Mouse (Mus musculus) embryonic facial prominence, embryonic 12.5 days (tissue): ENCODE measurements around the gene Vsig8. TPM values are rescaled to one million over a fixed set of nuclear protein-coding genes. Genes with fewer than 3 reads are reported as not detected.

Source experiments
- ATAC-seq: fragments of 200-750 bp; cut with Nextera tagmentation; 2 replicates; pipeline ENCODE4 v1.8.0; 2017; ENCODE audit not compliant: insufficient number of reproducible peaks, insufficient read depth, low FRiP score, low TSS enrichment
- H3K27ac ChIP-seq: fragments of 300-500 bp; sonication (generic); 2 replicates; pipeline ENCODE4 v1.5.1; 2016; ENCODE audit warnings: mild to moderate bottlenecking
- H3K27me3 ChIP-seq: fragments of 300-500 bp; sonication (generic); 2 replicates; pipeline ENCODE4 v1.6.1; 2016; ENCODE audit warnings: mild to moderate bottlenecking, moderate library complexity
- H3K36me3 ChIP-seq: fragments of 300-500 bp; sonication (generic); 2 replicates; pipeline ENCODE4 v1.6.1; 2016; ENCODE audit warnings: mild to moderate bottlenecking
- H3K4me1 ChIP-seq: fragments of 300-500 bp; sonication (generic); 2 replicates; pipeline ENCODE4 v1.6.1; 2016
- H3K4me2 ChIP-seq: fragments of 300-500 bp; sonication (generic); replicated peaks from 2 replicates; pipeline ENCODE4 v1.6.1; 2016; ENCODE audit warnings: mild to moderate bottlenecking, moderate library complexity
- H3K4me3 ChIP-seq: fragments of 300-500 bp; sonication (generic); 2 replicates; pipeline ENCODE4 v1.5.1; 2016; ENCODE audit warnings: mild to moderate bottlenecking
- H3K9ac ChIP-seq: fragments of 300-500 bp; sonication (generic); 2 replicates; pipeline ENCODE4 v1.6.1; 2016; ENCODE audit warnings: mild to moderate bottlenecking, moderate library complexity
- H3K9me3 ChIP-seq: fragments of 300-500 bp; sonication (generic); 2 replicates; pipeline ENCODE4 v1.6.1; 2016; ENCODE audit warnings: mild to moderate bottlenecking, moderate library complexity
- WGBS: fragments of 180-500 bp; shearing (Covaris S2); methylation state at CpG from one replicate; pipeline ENCODE4 v1.1.7; 2016; 5-methylcytosine and 5-hydroxymethylcytosine counted together
- polyA plus RNA-seq: library from polyadenylated mRNA; unstranded; fragments of >200 nt; fragmentation: Nextera tagmentation; extraction: Ambion mirVana; gene quantifications from 2 replicates; pipeline ENCODE4 v1.2.1, GENCODE M21; 2016

Gene Vsig8
- polyA plus RNA-seq, 1 experiment from 2014 or later, result not detected

DNA sequence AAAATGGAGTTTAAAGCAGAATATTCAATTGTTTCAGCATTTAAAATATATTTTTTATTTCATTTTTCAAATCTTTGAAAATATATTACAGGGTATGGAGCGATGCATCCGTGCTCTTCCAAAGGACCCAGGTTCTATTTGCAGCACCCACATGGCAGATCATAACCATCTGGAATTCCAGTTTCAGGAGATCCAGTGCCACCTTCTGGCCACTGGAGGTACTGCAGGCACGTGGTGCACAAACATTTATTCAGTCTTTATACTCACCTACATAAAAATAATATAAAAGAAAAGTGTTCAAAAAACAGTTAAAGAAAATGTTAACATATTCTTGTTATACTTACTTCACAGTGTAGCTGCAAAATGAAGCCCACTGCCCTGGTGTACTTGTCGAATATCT lies 37.7 kb upstream of the Vsig8 start:
- no peak overlapping the region for H3K27ac ChIP-seq
- H3K27me3 ChIP-seq, result no peaks in the 10 kb centered on the region
- ATAC-seq, result no peak
- H3K4me1 ChIP-seq, result peaks cover 13% of the 10 kb centered on the region; the same call in 1 of the 2 replicates
- no peak overlapping the region for H3K4me2 ChIP-seq
- H3K9me3 ChIP-seq, result no peaks in the 10 kb centered on the region
- no peak overlapping the region for H3K9ac ChIP-seq
- H3K4me3 ChIP-seq, result no peak overlapping the region
- H3K36me3 ChIP-seq, result no peaks in the 10 kb centered on the region
- 74% methylated on average over 4 of the region's 4 CpGs for WGBS

DNA sequence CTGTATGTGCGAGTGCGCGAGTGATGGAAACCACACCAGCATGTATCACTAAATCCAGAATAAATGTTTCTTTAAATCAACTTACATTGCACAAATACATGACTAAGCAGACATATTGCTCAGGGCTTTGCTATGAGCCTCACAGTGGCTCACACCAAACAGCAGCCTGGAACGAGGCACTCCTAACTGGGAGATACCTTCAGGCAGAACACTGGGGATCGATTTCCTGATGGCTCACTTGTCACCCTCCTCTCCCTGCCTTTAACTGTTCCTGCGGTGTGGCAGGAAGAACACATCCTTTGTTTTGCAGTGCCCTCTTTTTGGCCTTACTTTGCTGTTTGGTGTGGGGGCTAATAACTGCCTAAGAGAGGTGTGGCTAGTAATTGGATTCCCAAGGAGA lies 36.1 kb upstream of the Vsig8 start:
- H3K9ac ChIP-seq, result no peak overlapping the region
- no peaks in the 10 kb centered on the region for H3K9me3 ChIP-seq
- H3K27me3 ChIP-seq, result no peaks in the 10 kb centered on the region
- H3K4me1 ChIP-seq, result peaks cover 10% of the 10 kb centered on the region; the same call in 1 of the 2 replicates
- no peak for ATAC-seq
- H3K27ac ChIP-seq, result no peak overlapping the region
- H3K36me3 ChIP-seq, result no peaks in the 10 kb centered on the region
- H3K4me2 ChIP-seq, result no peak overlapping the region
- H3K4me3 ChIP-seq, result no peak overlapping the region
- WGBS, result 52% methylated on average over 6 of the region's 6 CpGs

DNA sequence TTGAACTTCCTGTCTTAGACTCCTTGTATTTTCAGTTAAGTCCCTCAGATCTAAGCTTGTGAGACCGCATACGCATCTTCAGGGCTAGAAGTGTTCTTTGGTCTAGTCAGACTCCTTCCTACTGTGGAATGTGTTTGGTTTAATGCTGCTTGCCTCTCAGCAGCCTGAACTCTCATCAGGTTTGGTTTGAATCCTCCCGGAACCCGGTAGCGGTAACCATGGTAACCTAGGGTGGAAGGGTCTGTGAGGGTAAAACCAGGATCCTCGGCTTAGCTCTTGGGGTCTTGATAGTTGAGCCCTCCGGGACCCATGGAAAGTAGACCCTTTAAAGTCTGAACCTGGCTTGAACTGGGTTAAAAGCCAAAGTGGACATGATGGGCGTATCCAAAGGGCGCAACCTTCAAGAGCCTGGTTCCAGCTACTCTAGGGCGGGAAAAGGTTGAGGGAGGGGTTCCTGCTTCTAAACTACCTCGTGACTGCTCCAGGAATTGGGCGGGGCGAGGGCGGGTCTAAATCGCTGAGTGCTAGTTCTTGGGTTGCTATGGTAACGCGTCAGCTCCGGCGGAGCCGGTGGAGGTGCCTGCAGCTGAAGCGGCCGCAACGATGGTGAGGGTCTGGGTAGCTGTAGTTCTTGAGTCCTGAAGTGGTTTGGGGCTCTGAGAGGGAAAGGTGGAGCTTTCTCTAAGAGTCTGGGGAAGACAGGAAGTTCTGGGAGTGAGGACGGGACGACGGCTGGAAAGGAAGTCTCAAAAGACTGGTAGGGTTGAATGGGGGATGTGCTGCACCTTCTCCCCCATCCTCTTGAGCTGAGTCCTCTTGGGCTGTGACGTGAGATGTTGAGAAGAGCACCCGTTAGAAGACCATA lies 34.9 kb upstream of the Vsig8 start, which contains the start of gene Cfap45:
Gene Cfap45 (plus strand): TSS at position 226 of the 865 bp plus-strand sequence.
- peak; percentile 81 for ATAC-seq
- peaks cover 10% of the 10 kb centered on the region; the same call in 1 of the 2 replicates for H3K4me1 ChIP-seq
- no peak within 1 kb of the TSS for H3K27ac ChIP-seq
- peak within 1 kb of the TSS; percentile 27 for H3K4me3 ChIP-seq
- peak within 1 kb of the TSS; percentile 57 for H3K4me2 ChIP-seq
- no peak within 1 kb of the TSS for H3K9ac ChIP-seq
- H3K36me3 ChIP-seq, result no peaks in the 10 kb centered on the region
- no peaks in the 10 kb centered on the region for H3K27me3 ChIP-seq
- H3K9me3 ChIP-seq, result no peaks in the 10 kb centered on the region
- WGBS, result 3% methylated on average over 28 of the region's 28 CpGs

DNA sequence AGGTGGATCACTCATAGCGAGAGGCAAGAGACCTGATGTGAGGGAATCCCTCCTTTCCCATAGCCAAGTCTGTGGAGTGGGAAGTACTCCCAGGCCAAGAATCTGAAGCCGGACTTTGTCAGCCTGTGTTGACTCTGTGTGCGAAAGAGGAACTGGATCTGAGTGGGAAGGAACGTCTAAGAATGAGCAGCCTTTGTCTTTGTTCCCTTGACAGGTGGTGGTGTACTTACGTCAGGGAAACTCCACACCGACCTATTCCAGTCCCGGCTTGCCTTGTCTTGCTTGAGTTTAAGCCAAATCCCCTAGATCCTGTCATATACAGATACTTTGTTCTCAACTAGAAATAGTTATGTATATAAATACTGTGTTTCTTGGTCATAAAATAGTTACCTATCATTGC lies 33.2 kb upstream of the Vsig8 start:
- peaks cover 10% of the 10 kb centered on the region; the same call in 1 of the 2 replicates for H3K4me1 ChIP-seq
- H3K4me3 ChIP-seq, result no peak overlapping the region
- H3K36me3 ChIP-seq, result no peaks in the 10 kb centered on the region
- 62% methylated on average over 7 of the region's 7 CpGs for WGBS
- H3K27me3 ChIP-seq, result peaks cover 4% of the 10 kb centered on the region; the same call in 1 of the 2 replicates
- no peak overlapping the region for H3K27ac ChIP-seq
- H3K9me3 ChIP-seq, result no peaks in the 10 kb centered on the region
- H3K9ac ChIP-seq, result no peak overlapping the region
- no peak overlapping the region for H3K4me2 ChIP-seq
- ATAC-seq, result no peak

DNA sequence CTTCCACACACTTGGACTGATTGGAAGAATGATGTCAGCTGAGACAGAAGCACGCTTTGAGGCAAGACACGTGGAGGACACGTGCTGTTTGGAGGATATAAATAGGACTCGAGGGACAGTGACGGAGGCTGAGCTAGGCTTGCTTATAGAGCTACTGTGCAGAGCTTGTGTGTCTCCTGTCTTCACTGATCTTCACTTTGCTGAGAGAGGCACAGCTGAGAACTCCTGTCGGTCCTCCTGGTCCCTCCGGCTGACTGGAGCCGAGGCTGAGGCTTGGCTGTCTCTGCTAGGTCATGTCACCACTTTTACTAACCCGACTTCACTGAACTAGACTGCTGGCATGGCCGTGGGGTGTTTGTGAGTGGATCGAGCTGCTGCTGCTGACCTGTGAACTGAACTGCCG lies 32.0 kb upstream of the Vsig8 start:
- Histone ChIP-seq H3K4me1 (peaks cover 10% of the 10 kb centered on the region; the same call in 1 of the 2 replicates), H3K9ac (no peak overlapping the region), H3K9me3 (no peaks in the 10 kb centered on the region), H3K4me3 (no peak overlapping the region), H3K4me2 (no peak overlapping the region), H3K36me3 (no peaks in the 10 kb centered on the region), H3K27me3 (peaks cover 4% of the 10 kb centered on the region; the same call in 1 of the 2 replicates), H3K27ac (no peak overlapping the region)
- no peak for ATAC-seq
- 53% methylated on average over 12 of the region's 12 CpGs for WGBS

DNA sequence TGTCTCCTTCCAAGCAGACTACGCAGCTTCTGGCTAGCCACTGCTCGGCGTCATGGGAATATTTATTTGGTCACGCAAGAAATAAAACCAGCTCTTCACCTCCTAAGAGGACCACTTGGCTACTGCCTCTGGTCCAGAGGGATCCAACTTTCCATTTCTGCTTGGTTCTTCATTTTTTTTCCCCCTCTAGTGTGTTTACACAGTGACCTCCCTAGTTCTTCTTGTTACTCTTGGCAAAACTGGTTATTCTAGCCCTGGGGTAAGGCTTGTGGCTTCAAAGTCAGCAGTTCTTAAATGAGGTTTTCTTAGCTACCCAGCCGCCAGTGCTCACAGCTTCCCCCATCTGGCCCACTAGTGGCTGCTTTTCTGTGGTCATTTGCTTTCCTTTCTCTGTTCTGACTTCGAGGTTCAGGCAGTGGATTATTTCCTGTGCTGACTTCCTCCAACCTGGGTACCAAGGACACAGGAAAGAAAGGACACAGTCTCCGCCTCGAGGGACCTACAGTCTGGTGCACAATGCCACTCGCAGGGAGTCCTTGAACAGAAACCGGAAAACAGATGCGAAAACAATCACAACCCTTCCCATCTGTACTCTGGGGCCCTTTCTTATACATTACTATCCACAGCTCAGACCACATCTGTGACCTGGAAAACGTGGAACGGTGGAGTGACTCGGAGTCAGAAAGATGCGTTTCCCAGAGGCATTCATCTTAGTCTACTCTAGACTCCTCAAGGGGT lies 30.5 kb upstream of the Vsig8 start:
- no peak overlapping the region for H3K9ac ChIP-seq
- 30% methylated on average over 15 of the region's 15 CpGs for WGBS
- no peaks in the 10 kb centered on the region for H3K9me3 ChIP-seq
- peak overlapping the region; percentile 30; the same call in 1 of the 2 replicates for H3K27ac ChIP-seq
- H3K4me3 ChIP-seq, result no peak overlapping the region
- ATAC-seq, result no peak
- peaks cover 4% of the 10 kb centered on the region; the same call in 1 of the 2 replicates for H3K27me3 ChIP-seq
- H3K4me2 ChIP-seq, result no peak overlapping the region
- H3K36me3 ChIP-seq, result no peaks in the 10 kb centered on the region
- peaks cover 7% of the 10 kb centered on the region; the same call in 1 of the 2 replicates for H3K4me1 ChIP-seq

DNA sequence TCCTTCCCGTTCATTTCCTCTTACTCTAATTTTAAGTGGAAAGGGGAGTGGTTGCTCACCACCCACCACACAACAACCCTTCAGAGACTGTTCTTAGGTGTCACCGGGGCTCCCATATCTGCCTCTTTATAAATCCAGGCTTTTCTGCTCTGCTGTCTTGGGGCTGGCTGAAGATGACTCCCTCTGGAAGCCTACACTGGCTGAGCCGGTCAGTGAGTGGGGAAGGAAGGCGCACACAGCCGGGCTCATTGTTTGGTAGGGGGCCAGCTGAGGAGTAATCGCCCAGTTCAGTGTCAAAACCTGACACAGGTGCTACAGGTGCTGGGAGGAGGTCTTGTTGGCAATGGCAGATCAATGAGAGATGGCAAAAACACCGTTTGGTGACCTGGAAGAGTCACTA lies 29.8 kb upstream of the Vsig8 start:
- Histone ChIP-seq H3K9me3 (no peaks in the 10 kb centered on the region), H3K9ac (no peak overlapping the region), H3K27me3 (peaks cover 4% of the 10 kb centered on the region; the same call in 1 of the 2 replicates), H3K4me1 (peaks cover 7% of the 10 kb centered on the region), H3K4me2 (no peak overlapping the region), H3K27ac (no peak overlapping the region), H3K4me3 (no peak overlapping the region), H3K36me3 (no peaks in the 10 kb centered on the region)
- ATAC-seq, result no peak
- 62% methylated on average over 7 of the region's 7 CpGs for WGBS

DNA sequence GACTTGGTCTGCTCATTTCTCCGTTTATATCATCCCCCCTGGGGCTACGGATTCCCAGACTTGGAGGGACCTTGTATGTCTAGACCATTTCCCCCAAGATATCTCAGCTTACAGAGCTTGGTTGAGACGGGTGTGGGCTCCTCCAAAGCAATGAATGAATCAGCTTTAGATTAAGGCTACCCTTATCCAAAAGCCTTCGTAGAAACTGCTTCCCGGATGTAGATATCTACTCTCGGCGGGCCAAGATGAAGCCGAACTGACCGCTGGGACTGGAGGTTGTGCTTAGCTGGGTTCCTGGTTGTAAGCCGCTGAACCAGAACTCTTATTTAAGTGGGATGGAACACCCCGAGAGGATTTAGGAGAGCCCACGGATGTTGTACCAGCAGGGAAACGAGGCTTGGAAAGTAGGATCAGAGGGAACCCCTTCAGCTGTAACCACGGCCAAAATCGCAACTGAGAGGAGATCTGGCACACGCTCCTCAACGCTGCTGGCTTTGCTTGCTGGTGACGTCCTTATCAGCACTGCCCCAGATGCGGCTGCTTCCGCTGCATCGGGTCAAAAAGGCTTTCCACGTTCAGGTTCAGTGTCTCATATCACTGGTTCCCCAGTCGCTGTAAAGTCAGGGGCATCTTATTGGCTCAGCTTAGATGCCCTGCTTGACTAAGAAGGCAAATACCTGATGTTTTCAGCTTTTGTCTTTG lies 29.2 kb upstream of the Vsig8 start:
- ATAC-seq, result no peak
- Histone ChIP-seq H3K36me3 (no peaks in the 10 kb centered on the region), H3K9me3 (no peaks in the 10 kb centered on the region), H3K9ac (no peak overlapping the region), H3K27ac (no peak overlapping the region), H3K4me1 (peaks cover 9% of the 10 kb centered on the region), H3K27me3 (peaks cover 7% of the 10 kb centered on the region; the same call in 1 of the 2 replicates), H3K4me3 (no peak overlapping the region), H3K4me2 (no peak overlapping the region)
- 77% methylated on average over 23 of the region's 23 CpGs for WGBS

DNA sequence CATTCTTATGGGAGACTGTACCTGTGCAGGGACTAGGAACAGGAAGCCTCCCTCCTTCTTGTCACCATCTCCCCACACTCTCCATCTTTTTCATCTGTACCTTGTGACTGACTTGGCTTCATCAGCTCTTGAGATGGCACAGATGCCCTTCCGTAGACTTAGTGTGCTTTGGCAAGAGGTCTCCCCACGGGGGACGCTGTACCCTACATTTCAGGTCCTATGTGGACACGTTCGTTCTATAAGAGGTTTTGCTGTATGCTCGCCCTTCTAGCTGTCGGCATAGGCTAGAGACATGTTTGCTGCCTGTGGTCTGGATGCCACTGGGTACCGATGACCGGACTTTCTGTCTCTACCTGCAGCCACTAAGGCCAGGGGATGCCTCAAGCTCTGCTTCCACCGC lies 28.3 kb upstream of the Vsig8 start:
- no peak for ATAC-seq

DNA sequence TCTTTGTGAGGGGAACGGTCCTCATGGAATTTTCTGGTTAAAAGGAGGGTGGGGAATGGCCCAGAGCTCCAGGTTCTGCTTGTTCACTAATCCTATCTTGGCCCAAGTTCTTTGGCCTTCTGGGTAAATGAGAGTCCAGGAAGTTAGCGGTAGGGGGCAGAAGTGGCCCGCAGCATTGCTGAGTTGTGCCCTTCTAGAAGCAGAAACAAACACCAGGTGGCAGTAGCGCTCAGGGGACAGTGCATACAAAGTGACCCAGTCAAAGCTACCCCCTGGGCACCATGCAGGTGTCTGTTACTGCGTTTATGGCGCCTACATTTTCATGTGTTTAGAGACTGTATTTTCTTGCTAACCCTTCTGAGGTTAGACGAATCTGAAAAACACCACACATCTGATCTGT lies 27.0 kb upstream of the Vsig8 start:
- Histone ChIP-seq H3K9me3 (no peaks in the 10 kb centered on the region), H3K27ac (no peak overlapping the region), H3K4me3 (no peak overlapping the region), H3K4me2 (no peak overlapping the region), H3K36me3 (no peaks in the 10 kb centered on the region), H3K27me3 (peaks cover 16% of the 10 kb centered on the region; the same call in 1 of the 2 replicates), H3K9ac (no peak overlapping the region), H3K4me1 (peaks cover 20% of the 10 kb centered on the region)
- WGBS, result 9% methylated on average over 7 of the region's 7 CpGs
- peak; percentile 50; the same call in 1 of the 2 replicates for ATAC-seq

More for the DNA sequence above, 28.3 kb upstream of the Vsig8 start:
- 87% methylated on average over 10 of the region's 10 CpGs for WGBS
- Histone ChIP-seq H3K9ac (no peak overlapping the region), H3K4me2 (no peak overlapping the region), H3K4me1 (peaks cover 18% of the 10 kb centered on the region), H3K27me3 (peaks cover 14% of the 10 kb centered on the region; the same call in 1 of the 2 replicates), H3K36me3 (no peaks in the 10 kb centered on the region), H3K27ac (no peak overlapping the region), H3K4me3 (no peak overlapping the region), H3K9me3 (no peaks in the 10 kb centered on the region)

DNA sequence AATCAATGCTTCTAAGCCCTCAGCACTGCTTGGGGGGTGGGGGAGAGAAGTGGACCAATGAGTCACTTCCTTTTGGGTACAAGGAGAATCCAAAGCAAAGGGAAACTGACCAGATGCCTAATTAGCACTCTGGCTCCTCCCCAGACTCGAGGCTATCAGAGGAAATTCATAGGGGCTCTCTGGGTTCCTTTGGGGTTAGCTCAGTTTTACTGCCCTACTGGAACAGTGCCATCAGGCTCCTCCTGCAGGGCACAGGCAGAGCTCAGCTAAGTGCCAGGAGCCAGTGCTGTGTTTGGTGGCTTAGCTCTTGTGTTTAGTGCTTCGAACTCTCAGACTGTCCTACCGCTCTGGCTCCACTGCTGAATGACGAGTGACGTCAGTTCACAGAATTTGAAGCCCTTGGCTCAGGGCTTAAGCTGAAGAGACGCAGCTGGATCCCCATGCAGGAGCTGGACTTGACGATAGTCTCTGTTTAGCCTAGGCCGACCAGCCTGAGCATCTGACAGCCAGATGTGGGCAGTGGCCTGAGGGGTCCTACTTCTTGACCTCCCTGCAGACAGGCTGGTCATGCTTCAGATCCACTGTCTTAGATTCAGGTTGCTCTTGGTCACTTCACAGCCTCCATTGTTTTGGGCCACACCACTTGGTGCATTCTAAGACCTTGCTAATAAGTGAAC lies 25.1 kb upstream of the Vsig8 start:
- H3K27ac ChIP-seq, result no peak overlapping the region
- H3K9ac ChIP-seq, result no peak overlapping the region
- ATAC-seq, result peak; percentile 16; the same call in 1 of the 2 replicates
- H3K4me2 ChIP-seq, result no peak overlapping the region
- WGBS, result 6% methylated on average over 8 of the region's 8 CpGs
- H3K4me3 ChIP-seq, result no peak overlapping the region
- no peaks in the 10 kb centered on the region for H3K36me3 ChIP-seq
- H3K9me3 ChIP-seq, result no peaks in the 10 kb centered on the region
- H3K4me1 ChIP-seq, result peaks cover 20% of the 10 kb centered on the region
- H3K27me3 ChIP-seq, result peaks cover 18% of the 10 kb centered on the region; the same call in 1 of the 2 replicates
